Mouse (Mus musculus) A20 (cell line): Measurements from ENCODE around the gene Elmo2.

Experiments
- DNase-seq: peaks from one replicate; pipeline ENCODE4 v3.0.0-alpha.2; 2011; ENCODE audit warnings: low read depth, low spot score

Elmo2 gene

DNA sequence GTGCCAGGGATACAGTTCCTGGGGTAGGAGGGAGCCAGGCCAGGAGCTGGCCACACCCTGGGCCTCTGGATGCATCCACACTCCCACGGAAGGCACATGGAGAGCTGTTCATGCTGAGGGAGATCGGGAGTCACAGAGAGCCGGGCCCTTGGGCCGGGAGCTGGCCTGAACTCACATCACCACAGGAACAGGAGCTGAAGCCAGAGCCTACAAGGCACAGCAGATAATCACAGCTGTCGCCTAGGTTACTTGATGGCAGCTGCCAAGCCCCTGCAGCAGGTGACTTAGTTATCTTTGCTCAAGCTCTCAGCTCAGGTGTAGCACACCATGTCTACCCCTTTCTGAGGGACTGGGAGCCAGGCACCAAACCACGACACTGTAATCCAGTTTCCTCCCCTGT lies 68.0 kb downstream of the Elmo2 start:
- no peak for DNase-seq

DNA sequence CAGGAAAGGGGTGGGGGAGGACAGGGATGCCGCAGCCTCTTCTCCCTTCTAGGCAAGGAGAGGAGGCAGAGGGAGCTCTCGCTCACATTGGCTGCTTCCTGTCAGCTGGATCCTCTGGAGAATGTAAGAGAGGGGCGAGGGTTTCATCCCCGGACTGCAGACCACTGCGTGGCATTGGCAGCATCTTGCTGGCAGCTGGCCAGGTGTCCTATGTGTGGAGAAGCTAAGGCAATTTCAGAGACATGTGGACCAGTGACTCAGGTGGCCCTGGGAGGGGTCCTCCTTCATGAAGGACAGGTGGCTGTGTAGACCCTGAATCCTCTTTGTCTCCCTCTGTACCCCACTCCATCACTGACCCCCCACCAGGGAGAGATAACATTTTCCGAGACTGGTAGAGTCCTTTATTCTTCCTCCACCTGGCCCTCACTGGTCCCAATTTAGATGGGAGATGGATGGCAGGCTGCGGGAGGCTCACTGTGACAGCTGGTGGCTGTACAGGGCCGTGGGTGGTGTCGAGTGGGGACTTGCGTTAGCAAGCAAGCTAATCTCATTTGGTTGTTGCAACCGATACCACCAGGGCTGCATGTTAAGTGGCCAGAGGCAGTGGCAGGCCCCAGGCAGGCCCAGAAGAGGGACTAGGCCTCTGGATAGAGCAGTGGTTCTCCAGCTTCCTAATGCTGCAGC lies 69.0 kb downstream of the Elmo2 start:
- no peak for DNase-seq

DNA sequence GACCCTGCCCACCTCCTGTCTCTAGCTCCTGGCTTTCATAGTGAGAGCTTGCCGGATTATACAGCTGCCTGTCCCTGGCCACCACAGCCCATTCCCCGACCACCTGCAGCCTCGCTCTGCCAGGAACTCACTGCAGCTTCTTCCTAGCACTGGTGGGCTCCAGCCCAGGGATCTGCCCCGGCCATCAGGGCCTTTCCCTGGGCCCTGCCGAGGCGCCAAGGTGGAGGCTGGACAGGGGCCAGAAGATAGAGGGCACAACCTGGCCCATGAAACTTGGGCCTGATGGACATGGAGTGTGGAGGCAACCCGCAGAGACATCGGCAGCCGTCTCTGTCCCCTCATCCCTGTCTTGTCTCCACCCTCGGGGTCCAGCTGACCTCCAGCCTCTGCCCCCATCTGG lies 70.1 kb downstream of the Elmo2 start:
- DNase-seq: no peak

DNA sequence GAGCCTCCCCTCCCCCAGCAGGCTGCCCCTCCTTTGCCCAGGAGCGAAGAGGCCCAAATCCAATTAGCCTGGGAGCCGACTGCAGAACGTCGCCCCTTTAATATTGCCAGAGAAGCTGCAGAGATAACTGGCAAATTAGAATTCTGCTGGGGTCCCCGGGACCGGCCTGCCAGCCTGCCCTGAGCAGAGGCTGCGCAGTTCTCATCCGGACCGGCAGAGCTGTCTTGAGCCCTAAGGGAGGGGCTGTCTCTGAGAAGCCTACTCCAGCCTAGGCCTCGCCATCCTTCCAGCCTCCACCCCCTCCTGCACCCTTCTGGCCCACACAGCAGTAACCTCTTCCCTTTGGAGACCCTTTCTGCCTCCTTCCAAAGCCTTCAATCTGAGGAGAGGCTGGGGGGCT lies 72.4 kb downstream of the Elmo2 start:
- DNase-seq: no peak

DNA sequence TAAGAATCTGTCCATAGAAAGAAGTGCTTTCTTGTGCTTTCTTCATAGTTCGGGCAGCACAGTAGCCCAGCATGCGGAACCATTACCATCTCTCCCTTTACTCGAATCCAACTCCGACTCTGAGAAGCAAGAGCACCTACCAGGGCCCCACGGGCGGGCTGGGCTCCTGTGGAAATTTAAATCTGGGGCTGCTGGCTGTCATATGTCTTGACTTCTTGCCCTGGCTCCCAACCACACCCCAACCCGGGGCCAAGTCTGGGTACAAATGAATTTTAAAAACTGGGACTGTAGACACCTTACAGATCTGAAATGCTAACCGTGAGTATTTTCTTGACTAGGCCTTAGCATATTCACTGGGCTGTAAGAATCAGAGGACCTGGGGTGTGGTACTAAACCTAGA lies 73.0 kb downstream of the Elmo2 start:
- DNase-seq: no peak

DNA sequence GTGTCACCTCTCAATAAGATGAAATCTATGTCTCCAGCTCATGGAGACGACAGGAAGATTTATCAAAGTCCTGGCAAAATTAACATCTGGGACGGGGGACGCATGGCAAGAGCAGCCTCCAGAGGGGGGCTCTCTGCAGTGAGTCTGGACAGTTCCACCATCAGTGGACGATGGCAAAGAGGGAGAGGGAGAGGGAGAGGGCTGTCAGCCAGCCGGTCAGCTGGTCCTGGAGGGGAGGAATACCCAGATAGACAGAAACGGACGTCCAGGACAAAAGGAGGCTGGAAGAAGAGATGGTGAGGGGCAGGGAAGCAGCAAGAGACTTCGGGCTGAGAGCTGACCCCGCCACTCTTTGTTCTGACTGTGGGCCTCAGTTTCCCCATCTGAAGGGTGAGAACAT lies 73.5 kb downstream of the Elmo2 start:
- DNase-seq: no peak

DNA sequence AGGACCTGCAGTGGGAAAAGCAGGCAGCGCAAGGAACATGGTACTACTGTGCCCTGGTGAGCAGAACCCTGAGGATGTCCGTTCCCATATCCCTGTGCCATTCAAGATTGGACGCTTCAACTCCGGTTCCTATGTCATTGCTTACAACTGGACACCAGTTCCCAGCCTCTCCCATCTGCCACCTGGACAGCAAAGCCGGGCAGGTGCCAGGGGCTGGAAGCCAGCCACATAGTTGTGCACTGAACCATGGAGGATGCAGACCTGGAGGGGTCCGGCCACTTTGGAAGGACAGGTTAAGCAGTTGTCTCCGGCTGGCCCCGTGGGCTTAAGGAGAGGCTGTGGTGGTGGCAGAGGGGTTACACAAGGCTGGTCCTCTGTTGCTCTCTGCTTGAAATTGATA lies 73.9 kb downstream of the Elmo2 start:
- DNase-seq: no peak

DNA sequence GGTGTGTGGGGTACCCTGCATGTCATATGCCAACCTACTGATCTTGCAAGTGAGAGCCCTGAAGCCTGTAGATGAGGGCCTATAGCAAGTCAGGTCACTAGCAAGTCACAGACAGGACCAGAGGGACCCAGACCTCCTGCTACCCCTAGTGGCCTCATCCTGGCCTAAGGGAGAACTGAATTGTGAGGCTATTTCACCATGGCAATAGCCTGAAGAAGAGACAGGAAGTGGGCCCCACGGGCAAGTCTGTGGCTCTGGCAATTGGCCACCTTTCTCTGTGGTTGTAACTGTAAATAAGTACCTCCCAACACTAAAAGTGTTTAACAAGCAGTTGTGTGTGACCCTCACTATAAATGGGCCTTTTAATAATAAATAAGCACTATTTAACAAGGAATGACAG lies 75.4 kb downstream of the Elmo2 start:
- peak; percentile 29 for DNase-seq

DNA sequence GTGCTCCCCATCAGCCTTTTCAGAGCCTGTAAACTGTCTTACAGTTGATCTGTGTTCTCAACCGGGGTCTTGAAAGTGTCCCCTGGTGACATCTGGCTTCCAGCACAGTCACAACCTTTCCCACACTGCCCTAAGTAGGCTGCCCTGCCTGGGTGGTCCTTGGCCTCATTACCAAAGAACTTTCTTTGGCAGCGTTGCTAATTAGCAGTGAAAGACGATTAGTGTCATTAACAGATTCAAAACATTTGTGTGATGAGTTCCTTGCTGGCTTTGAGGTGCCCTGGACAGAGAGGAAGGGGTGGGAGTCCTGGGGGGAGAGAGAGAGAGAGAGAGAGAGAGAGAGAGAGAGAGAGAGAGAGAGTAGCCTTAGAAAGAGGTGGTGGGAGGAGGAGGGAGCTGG lies 77.3 kb downstream of the Elmo2 start:
- no peak for DNase-seq

DNA sequence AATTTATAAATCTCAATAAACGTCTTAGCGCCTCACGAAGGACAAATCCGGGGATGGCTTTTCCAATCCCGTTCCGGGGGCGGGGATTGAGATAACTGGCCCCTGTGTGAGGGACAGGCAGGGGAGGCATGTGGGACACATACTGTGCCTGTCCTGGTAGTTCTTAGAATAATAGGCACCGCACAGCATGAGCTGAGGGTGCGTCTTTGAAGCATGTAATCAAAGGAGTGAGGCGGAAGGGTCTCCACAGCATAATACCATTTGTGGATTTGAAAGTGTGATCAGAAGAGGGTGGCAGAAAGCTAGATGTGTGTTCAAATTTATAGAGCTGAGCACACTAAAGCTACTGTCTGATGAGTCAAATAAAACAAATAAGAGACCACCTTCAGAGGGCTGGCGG lies 79.9 kb downstream of the Elmo2 start:
- DNase-seq: no peak

DNA sequence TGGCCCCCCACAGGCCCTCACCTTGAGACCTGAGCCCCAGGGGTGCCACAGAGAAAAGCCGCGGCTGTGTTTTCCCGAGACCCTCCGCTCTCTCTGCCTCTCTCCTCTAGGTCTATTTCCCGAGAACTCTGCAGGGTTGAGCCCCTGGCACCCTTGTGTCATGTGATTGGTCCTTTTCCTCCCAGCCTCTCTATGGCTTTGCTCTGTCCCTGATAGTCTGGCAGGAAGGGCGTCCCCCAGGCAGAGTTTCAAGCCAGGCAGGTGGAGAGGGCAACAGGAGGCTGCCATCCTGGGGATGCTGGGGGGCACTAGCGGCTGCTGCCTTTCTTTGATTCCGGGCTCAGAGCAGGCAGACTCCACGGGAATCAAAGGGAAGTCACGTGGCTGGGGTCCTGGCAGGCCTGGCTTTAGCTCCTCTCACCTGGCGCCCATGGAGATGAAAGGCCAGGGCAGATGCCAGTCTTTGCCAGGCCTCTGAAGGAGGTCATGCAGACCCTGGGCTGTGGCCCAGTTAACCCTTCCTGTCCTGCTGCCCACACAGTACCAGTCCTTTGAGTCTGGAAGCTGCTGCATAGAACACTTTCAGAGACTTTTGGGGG lies 83.1 kb downstream of the Elmo2 start:
- DNase-seq: no peak

DNA sequence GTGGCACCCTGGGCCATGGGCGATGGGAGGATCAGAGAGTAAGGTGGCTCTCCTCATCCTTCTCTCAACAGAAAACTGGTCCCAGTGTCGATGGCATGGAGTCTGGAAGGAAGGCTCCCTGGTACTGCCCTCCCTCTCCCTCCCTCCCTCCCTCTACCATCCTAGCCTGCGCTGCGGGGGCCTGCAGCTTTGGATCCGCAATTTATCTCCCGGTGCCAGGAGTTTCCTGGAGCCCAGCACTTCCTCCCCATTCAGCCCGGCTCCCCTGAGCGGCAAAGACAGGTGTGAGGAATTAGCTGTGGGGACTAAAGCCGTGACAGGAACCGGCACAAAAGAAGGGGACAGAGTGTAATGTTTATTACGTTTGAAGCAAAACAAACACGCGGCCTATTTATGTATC lies 83.7 kb downstream of the Elmo2 start:
- DNase-seq: no peak

DNA sequence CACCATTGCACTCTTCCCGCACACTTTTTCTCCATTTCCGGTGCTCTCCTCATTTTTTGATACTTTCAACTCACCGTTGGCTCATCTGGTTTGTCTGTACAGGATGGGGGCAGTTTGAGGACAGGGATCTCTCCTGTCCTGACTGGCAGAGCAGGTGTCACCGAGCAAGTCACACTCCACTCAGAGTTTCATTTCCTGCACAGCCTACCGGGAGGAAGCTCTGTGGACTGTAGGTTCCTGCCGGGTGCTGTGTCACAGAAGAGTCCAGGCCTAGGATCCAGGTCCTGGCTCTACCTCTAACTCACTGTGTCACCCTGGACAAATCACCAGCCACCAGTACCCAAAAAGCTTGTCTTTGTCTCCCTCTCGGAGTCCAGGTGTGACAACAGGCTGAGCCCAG lies 84.5 kb downstream of the Elmo2 start:
- peak; percentile 43 for DNase-seq

DNA sequence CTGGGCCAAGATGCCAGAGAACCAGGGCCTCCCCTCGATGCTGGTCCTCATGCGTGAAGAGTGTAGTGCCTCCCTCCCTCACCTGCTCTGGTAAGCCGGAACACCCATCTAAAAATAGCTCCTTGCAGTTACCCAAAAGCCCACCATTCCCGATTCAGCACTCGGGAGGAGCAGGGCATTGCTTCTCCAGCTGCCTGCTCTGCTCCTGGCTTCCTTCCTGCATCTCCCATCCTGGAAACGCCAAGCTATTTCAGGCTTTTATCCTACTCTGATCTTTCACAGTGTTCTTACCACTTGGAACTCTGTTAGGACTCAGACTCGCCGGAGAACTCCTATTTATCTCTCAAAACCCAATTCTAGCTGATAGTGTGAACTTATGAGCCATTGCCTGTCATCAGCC lies 85.9 kb downstream of the Elmo2 start:
- DNase-seq: no peak

DNA sequence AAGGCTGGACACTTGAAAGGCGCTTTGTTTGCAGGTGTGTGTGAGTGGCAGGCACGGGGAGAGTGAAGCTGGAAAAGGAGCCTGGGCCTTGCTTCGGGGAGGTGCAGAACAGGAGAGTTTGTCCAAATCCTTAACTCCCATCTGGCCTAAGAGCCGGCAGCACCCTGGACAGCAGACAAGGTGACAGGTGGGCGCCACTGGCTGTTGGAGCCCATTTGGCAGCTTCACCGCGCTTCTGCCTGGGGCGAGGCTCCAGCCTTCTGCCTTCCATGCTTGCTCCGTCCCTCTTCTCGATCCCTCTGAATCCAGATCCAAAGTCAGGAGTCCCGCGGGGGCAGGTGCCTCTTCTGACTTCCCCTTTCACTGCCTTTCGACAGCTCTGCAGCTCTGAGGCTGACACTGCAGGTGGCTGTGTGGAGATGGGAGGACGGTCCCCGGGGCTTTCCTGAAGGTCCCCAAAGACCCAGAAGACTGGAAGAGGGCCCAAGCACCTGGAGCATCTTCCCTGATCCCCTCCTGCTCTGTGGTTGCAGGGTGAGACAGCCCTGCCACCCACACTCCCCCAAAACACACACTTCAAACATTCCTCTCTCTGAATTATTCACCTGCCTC lies 86.6 kb downstream of the Elmo2 start:
- DNase-seq: peak; percentile 42

DNA sequence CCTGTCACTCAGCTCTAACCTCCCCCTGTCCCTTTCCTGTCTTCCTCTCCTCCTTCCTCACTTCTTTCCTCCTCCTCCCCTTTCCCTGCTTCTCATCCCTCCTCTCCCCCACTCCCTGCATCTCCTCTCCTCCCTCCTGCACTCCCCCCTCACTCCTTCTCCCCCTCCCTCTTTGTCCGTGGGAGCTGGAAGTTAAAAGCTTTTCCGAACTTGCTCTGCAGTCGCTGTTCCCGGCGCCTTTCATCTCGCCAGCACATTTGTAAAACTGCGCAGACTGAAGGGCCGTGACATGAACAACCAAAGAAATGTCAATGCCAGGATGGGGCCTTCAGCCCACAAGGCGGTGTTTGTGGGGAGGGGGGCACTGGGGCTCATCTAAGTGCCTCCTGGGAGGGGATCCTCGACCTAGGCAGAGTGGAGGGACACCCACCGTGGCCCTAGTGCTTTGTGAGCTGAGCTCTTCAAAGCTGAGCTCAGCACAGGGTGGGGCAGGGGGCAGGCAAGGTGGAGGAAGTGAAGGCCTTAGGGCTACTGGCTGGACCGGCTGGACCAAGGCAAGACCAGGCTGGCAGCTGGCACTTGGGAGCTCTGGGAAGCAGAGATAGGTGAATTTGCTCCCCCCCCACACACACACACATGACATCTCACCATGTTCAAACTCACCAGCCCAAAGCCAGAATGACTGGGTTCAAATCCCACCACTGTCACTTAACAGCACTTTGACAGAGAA lies 87.7 kb downstream of the Elmo2 start:
- DNase-seq: no peak
